Mouse (Mus musculus) hindbrain, embryonic 11.5 days (tissue): Measurements from ENCODE around the gene Zfp420. TPM values are rescaled to one million over a fixed set of nuclear protein-coding genes. Genes with fewer than 3 reads are reported as not detected.

Experiments
- polyA plus RNA-seq: library from polyadenylated mRNA; unstranded; fragments of >200 nt; fragmentation: Nextera tagmentation; extraction: Ambion mirVana; gene quantifications from 2 replicates; pipeline ENCODE4 v1.2.1, GENCODE M21; 2014

Zfp420 gene
- polyA plus RNA-seq, 1 experiment from 2014 or later, result 11.7 TPM

Other genes starting within 250 kb of the Zfp420 start
- gene Catsperg2, start 132.9 kb upstream of the Zfp420 start, polyA plus RNA-seq, result not detected in 2 replicates
- 17.9 and 19.1 TPM in 2 replicates for gene Zfp84, start 91.4 kb upstream of the Zfp420 start, polyA plus RNA-seq
- gene Zfp30, start 76.0 kb upstream of the Zfp420 start, polyA plus RNA-seq, result 8.2 and 8.5 TPM in 2 replicates
- 19.7 and 24.7 TPM in 2 replicates for gene Zfp790, start 43.9 kb upstream of the Zfp420 start, polyA plus RNA-seq
- gene Zfp940, start 6.3 kb upstream of the Zfp420 start, polyA plus RNA-seq, result 10.7 and 12.4 TPM in 2 replicates
- 12.8 and 14.4 TPM in 2 replicates for gene Zfp27, start 46.6 kb downstream of the Zfp420 start, polyA plus RNA-seq
- 8.2 and 8.8 TPM in 2 replicates for gene Zfp383, start 48.2 kb downstream of the Zfp420 start, polyA plus RNA-seq
- 12.5 and 13.7 TPM in 2 replicates for gene Zfp74, start 94.1 kb downstream of the Zfp420 start, polyA plus RNA-seq
- 15.0 and 18.0 TPM in 2 replicates for gene Zfp568, start 124.0 kb downstream of the Zfp420 start, polyA plus RNA-seq
- gene Zfp14, start 191.4 kb downstream of the Zfp420 start, polyA plus RNA-seq, result 5.6 and 7.6 TPM in 2 replicates
- 8.3 and 8.6 TPM in 2 replicates for gene Zfp82, start 212.9 kb downstream of the Zfp420 start, polyA plus RNA-seq
- 0.89 and 1.7 TPM in 2 replicates for gene Gm26920, start 230.4 kb downstream of the Zfp420 start, polyA plus RNA-seq
- gene Zfp566, start 230.5 kb downstream of the Zfp420 start, polyA plus RNA-seq, result 14.6 and 15.6 TPM in 2 replicates
- gene Zfp260, start 234.8 kb downstream of the Zfp420 start, polyA plus RNA-seq, result 128 and 132 TPM in 2 replicates